Mouse (Mus musculus): ENCODE results near the gene Vsig10. TPM values are rescaled to one million over a fixed set of nuclear protein-coding genes. Genes with fewer than 3 reads are reported as not detected.

The Vsig10 gene
- polyA plus RNA-seq (2014; fragmentation: Illumina TruSeq; extraction: RNeasy Lipid Tissue Mini Kit (QIAGEN cat#74804); ENCODE audit: low read depth, low replicate concordance), result 7.1 TPM

GRCm38 (mm10) chr5:117318741-117319629 is at the start of gene Vsig10:
Gene Vsig10, plus strand, starts transcription at chr5:117319083.

GRCm38 (mm10) chr5:117286831-117287822 is 31.8 kb upstream of the Vsig10 start, which contains the start of gene Pebp1:
Gene Pebp1, minus strand, starts transcription at chr5:117287625.

GRCm38 (mm10) chr5:117357129-117357477 is 38.2 kb downstream of the Vsig10 start, which contains the start of gene Wsb2:
Gene Wsb2, plus strand, starts transcription at chr5:117357304.

GRCm38 (mm10) chr5:117388877-117389276 is 70.0 kb downstream of the Vsig10 start, which contains the start of gene Rfc5:
Gene Rfc5, minus strand, starts transcription at chr5:117389047.

Other genes with a start within 250 kb of the Vsig10 start
- gene Suds3, start 203.0 kb upstream of the Vsig10 start, polyA plus RNA-seq (2014; fragmentation: Illumina TruSeq; extraction: RNeasy Lipid Tissue Mini Kit (QIAGEN cat#74804); ENCODE audit: low read depth, low replicate concordance), result 81.4 TPM
- 5.3 TPM for gene Taok3, start 199.0 kb upstream of the Vsig10 start, polyA plus RNA-seq (2014; fragmentation: Illumina TruSeq; extraction: RNeasy Lipid Tissue Mini Kit (QIAGEN cat#74804); ENCODE audit: low read depth, low replicate concordance)
- 370 TPM for gene Pebp1, start 31.5 kb upstream of the Vsig10 start, polyA plus RNA-seq (2014; fragmentation: Illumina TruSeq; extraction: RNeasy Lipid Tissue Mini Kit (QIAGEN cat#74804); ENCODE audit: low read depth, low replicate concordance)
- gene Wsb2, start 38.2 kb downstream of the Vsig10 start, polyA plus RNA-seq (2014; fragmentation: Illumina TruSeq; extraction: RNeasy Lipid Tissue Mini Kit (QIAGEN cat#74804); ENCODE audit: low read depth, low replicate concordance), result 95.2 TPM
- gene Rfc5, start 70.0 kb downstream of the Vsig10 start, polyA plus RNA-seq (2014; fragmentation: Illumina TruSeq; extraction: RNeasy Lipid Tissue Mini Kit (QIAGEN cat#74804); ENCODE audit: low read depth, low replicate concordance), result 4.1 TPM
- not detected for gene Ksr2, start 94.9 kb downstream of the Vsig10 start, polyA plus RNA-seq (2014; fragmentation: Illumina TruSeq; extraction: RNeasy Lipid Tissue Mini Kit (QIAGEN cat#74804); ENCODE audit: low read depth, low replicate concordance)

Data from heart, adult 10 weeks (tissue).